Mouse (Mus musculus) bone marrow, adult 2 months (tissue): ENCODE measurements around the gene Alkbh2. TPM values are rescaled to one million over a fixed set of nuclear protein-coding genes. Genes with fewer than 3 reads are reported as not detected.

ENCODE experiments used
- H3K27ac ChIP-seq: fragments of 200-500 bp; 2 replicates; pipeline ENCODE4 v1.5.1; 2012; ENCODE audit warnings: low read depth, mild to moderate bottlenecking, control low read depth, inconsistent platforms, low read length; ENCODE audit not compliant: control insufficient read depth, poor library complexity, insufficient read depth
- H3K4me1 ChIP-seq: fragments of 200-500 bp; 2 replicates; pipeline ENCODE4 v1.6.1; 2011; ENCODE audit warnings: low read length; ENCODE audit not compliant: control insufficient read depth, insufficient read depth
- H3K4me3 ChIP-seq: fragments of 200-500 bp; replicated peaks from 2 replicates; pipeline ENCODE3; 2011; ENCODE audit warnings: mild to moderate bottlenecking, low read depth, low read length, control low read depth; ENCODE audit not compliant: control insufficient read depth
- CTCF ChIP-seq: fragments of 200-500 bp; IDR thresholded peaks from 2 replicates; pipeline ENCODE4 v1.5.1; 2011; ENCODE audit warnings: low read length, control low read depth; ENCODE audit not compliant: control insufficient read depth, insufficient read depth
- POLR2A ChIP-seq: fragments of 200-500 bp; IDR thresholded peaks from 2 replicates; pipeline ENCODE4 v1.6.1; 2011; ENCODE audit warnings: low read depth, mild to moderate bottlenecking, control low read depth, low read length, borderline replicate concordance; ENCODE audit not compliant: control insufficient read depth
- WGBS: fragments of 180-500 bp; shearing (Covaris S2); methylation state at CpG from one replicate; pipeline ENCODE4 v1.1.7; 2018; 5-methylcytosine and 5-hydroxymethylcytosine counted together
- polyA plus RNA-seq: library from polyadenylated mRNA; stranded (reverse); fragments of >200 nt; gene quantifications from 2 replicates; pipeline ENCODE4 v1.2.4, GENCODE M21; 2011; ENCODE audit warnings: low replicate concordance; ENCODE audit not compliant: missing spikeins, insufficient read depth, insufficient read length

The Alkbh2 gene
- polyA plus RNA-seq, 1 experiment: 8.0 TPM

GRCm38 (mm10) chr5:114132841-114133240 is 4.8 kb upstream of the Alkbh2 start:
- WGBS: 90% methylated on average over 6 of the region's 6 CpGs
- H3K4me1 ChIP-seq: no peaks in the 10 kb centered on the region
- TF ChIP-seq CTCF: no peak
- TF ChIP-seq POLR2A: no peak

GRCm38 (mm10) chr5:114131521-114131840 is 3.5 kb upstream of the Alkbh2 start:
- H3K27ac ChIP-seq: peak overlapping the region; percentile 49
- H3K4me1 ChIP-seq: no peaks in the 10 kb centered on the region; the same call in 1 of the 2 replicates
- under 1% methylated on average over 15 of the region's 15 CpGs for WGBS

More at GRCm38 (mm10) chr5:114132841-114133240, 4.8 kb upstream of the Alkbh2 start:
- Histone ChIP-seq H3K4me3 (no peak overlapping the region), H3K27ac (no peak overlapping the region)

GRCm38 (mm10) chr5:114130698-114131520 is 2.9 kb upstream of the Alkbh2 start:
- H3K4me1 ChIP-seq: no peaks in the 10 kb centered on the region; the same call in 1 of the 2 replicates
- H3K4me3 ChIP-seq: peak overlapping the region; percentile 65
- WGBS: under 1% methylated on average over 87 of the region's 87 CpGs
- peak overlapping the region; percentile 49 for H3K27ac ChIP-seq
- TF ChIP-seq POLR2A (peak; percentile 41; the same call in 1 of the 2 replicates), CTCF (no peak)

More at GRCm38 (mm10) chr5:114131521-114131840, 3.5 kb upstream of the Alkbh2 start:
- H3K4me3 ChIP-seq: peak overlapping the region; percentile 65
- TF ChIP-seq POLR2A (no peak), CTCF (0 out of 2 replicates have a peak, but pooled peaks have one; percentile 4)

GRCm38 (mm10) chr5:114130211-114130605 is 2.2 kb upstream of the Alkbh2 start, which contains the start of gene Ung:
Ung (plus strand) TSS chr5:114130386.
- 1% methylated on average over 29 of the region's 29 CpGs for WGBS
- H3K4me1 ChIP-seq: no peaks in the 10 kb centered on the region; the same call in 1 of the 2 replicates
- TF ChIP-seq POLR2A (no peak), CTCF (no peak)
- peak within 1 kb of the TSS; percentile 49; the same call in 1 of the 2 replicates for H3K27ac ChIP-seq
- peak within 1 kb of the TSS; percentile 65 for H3K4me3 ChIP-seq

GRCm38 (mm10) chr5:114129550-114130210 is 1.7 kb upstream of the Alkbh2 start:
- Histone ChIP-seq H3K4me1 (no peaks in the 10 kb centered on the region; the same call in 1 of the 2 replicates), H3K4me3 (no peak overlapping the region), H3K27ac (no peak overlapping the region)
- TF ChIP-seq POLR2A (no peak), CTCF (no peak)
- WGBS: 80% methylated on average over 15 of the region's 15 CpGs

- Histone ChIP-seq H3K4me3 (no peak overlapping the region), H3K4me1 (no peaks in the 10 kb centered on the region; the same call in 1 of the 2 replicates), H3K27ac (no peak overlapping the region)
- TF ChIP-seq POLR2A (no peak), CTCF (no peak)
- 74% methylated on average over 7 of the region's 7 CpGs for WGBS
These were observed 1.3 kb downstream of the Alkbh2 start for GRCm38 (mm10) chr5:114126499-114127244.

GRCm38 (mm10) chr5:114126008-114126407 is 2.0 kb downstream of the Alkbh2 start:
- TF ChIP-seq CTCF: no peak
- TF ChIP-seq POLR2A: no peak

GRCm38 (mm10) chr5:114119806-114120205 is 8.2 kb downstream of the Alkbh2 start:
- H3K27ac ChIP-seq: no peak overlapping the region
- TF ChIP-seq POLR2A (no peak), CTCF (no peak)
- H3K4me1 ChIP-seq: no peaks in the 10 kb centered on the region
- WGBS: 82% methylated on average over 4 of the region's 4 CpGs
- no peak overlapping the region for H3K4me3 ChIP-seq

More at GRCm38 (mm10) chr5:114126008-114126407, 2.0 kb downstream of the Alkbh2 start:
- Histone ChIP-seq H3K4me1 (no peaks in the 10 kb centered on the region; the same call in 1 of the 2 replicates), H3K4me3 (no peak overlapping the region), H3K27ac (no peak overlapping the region)
- WGBS: 79% methylated on average over 3 of the region's 3 CpGs
